Mouse (Mus musculus) Patski (cell line): Measurements from ENCODE around the gene Gm12830. TPM values are rescaled to one million over a fixed set of nuclear protein-coding genes. Genes with fewer than 3 reads are reported as not detected.

Source experiments
- ATAC-seq: fragments of 100-300 bp; one replicate; pipeline ENCODE4 v1.8.0; 2021
- CTCF ChIA-PET: fragments of 350-600 bp; sonication (Branson Sonifier 250); formaldehyde crosslinking; loops from one replicate; lab custom pipeline; 2022; ENCODE audit warnings: inconsistent platforms; lab: Charles Lee
- POLR2A ChIA-PET: fragments of 350-600 bp; sonication (Branson Sonifier 250); formaldehyde crosslinking; loops from one replicate; lab custom pipeline; 2022; ENCODE audit warnings: antibody characterized with exemption, inconsistent platforms; lab: Charles Lee
- DNase-seq: peaks from one replicate; pipeline ENCODE4 v3.0.0-alpha.2; 2011; ENCODE audit warnings: low read depth, low spot score
- H3K27me3 ChIP-seq: fragments of 371-371 bp; one replicate; pipeline ENCODE4 v1.5.1; 2021
- CTCF ChIP-seq: fragments of 100-300 bp; IDR thresholded peaks from one replicate; pipeline ENCODE4 v1.5.1; 2021
- in situ Hi-C: fragments of 300-500 bp; cut with MboI; formaldehyde crosslinking; loops from 3 replicates; pipeline ENCODE4 v1.11.1; 2018; ENCODE audit warnings: low pct_unique_long_range_greater_than_20kb, mixed read lengths
- polyA plus RNA-seq: library from polyadenylated mRNA; unstranded; gene quantifications from one replicate; pipeline ENCODE4 v1.2.3, GENCODE M21; 2021

Gm12830 gene
- not detected for polyA plus RNA-seq

GRCm38 (mm10) chr4:114821567-114822192 is at the start of gene Gm12830:
Gene Gm12830, plus strand, starts transcription at chr4:114821722.
- no peak for ATAC-seq
- peaks cover 5% of the 10 kb centered on the region for H3K27me3 ChIP-seq
- in situ Hi-C loops, result no loop called here
- no peak for DNase-seq
- POLR2A ChIA-PET, result no interaction called here
- TF ChIP-seq CTCF, result no peak
- CTCF ChIA-PET, result no interaction called here

GRCm38 (mm10) chr4:114773316-114773715 is 48.2 kb upstream of the Gm12830 start:
- ATAC-seq (no peak), DNase-seq (no peak)
- no peaks in the 10 kb centered on the region for H3K27me3 ChIP-seq
- ChIA-PET POLR2A (no interaction called here), CTCF (no interaction called here)
- TF ChIP-seq CTCF, result no peak
- in situ Hi-C loops, result no loop called here

GRCm38 (mm10) chr4:114777625-114778202 is 43.8 kb upstream of the Gm12830 start:
- POLR2A ChIA-PET, result no interaction called here

GRCm38 (mm10) chr4:114778716-114779474 is 42.6 kb upstream of the Gm12830 start:
- no peaks in the 10 kb centered on the region for H3K27me3 ChIP-seq
- TF ChIP-seq CTCF, result no peak
- POLR2A ChIA-PET, result no interaction called here
- in situ Hi-C loops, result no loop called here
- DNase-seq (no peak), ATAC-seq (no peak)
- CTCF ChIA-PET, result no interaction called here

More at GRCm38 (mm10) chr4:114777625-114778202, 43.8 kb upstream of the Gm12830 start:
- TF ChIP-seq CTCF, result no peak
- in situ Hi-C loops, result no loop called here
- ATAC-seq, result no peak
- CTCF ChIA-PET, result no interaction called here
- no peak for DNase-seq
- no peaks in the 10 kb centered on the region for H3K27me3 ChIP-seq

DNA sequence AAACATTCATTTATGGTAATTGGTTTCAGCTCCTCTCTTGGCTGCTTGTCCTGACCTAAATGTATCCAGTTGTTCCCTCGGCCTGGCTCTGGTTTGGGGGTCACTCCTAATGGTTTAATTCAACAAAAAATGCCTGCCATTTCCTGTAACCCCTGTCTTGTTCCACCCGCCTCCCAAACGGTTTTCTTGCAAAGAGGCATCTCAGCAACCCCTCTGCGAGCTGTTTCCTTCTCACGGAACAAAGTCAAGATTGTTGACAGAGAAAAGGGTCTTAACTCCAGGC is 42.1 kb upstream of the Gm12830 start:
- no peak for TF ChIP-seq CTCF
- no peak for DNase-seq
- ChIA-PET POLR2A (no interaction called here), CTCF (no interaction called here)
- in situ Hi-C loops, result no loop called here
- no peak for ATAC-seq
- no peaks in the 10 kb centered on the region for H3K27me3 ChIP-seq

DNA sequence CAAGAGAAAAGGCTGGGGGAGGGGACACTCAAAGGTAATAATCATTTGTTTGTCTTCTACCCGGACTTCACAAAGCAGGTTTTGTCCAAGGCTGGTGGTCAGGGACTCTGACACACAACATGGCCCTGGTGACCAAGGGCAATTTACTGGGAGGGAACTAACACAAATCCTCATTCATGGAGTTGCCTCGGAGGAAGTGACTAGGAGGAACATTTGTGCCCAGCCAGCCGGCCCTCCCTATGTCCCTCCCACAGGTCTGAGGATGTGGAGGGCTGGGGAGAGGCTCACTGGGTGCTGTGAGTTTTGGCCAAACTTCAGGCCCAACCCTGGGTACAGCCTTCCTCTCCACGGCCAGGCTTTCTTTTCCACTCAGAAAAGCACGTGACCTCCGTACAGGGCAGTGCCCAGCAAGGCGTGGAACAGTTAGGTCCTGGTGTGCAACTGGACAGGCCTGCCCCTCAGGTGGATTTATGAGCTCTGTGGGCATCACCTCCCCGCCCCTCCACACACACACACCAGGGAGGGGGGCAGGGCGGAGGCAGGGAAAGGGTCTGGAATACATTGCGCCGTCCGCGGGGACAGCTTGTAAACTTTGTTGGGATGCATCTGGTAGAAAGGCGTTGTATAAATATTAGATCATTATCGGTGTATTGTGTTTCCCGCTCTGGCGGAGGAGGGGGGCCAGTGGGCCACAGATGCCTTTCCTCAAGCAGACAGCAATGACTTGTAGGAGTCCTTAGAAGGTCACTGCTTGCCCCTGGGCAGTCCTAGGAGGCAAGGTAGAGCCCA is 41.6 kb upstream of the Gm12830 start:
- POLR2A ChIA-PET, result no interaction called here
- in situ Hi-C loops, result no loop called here
- ATAC-seq, result no peak

DNA sequence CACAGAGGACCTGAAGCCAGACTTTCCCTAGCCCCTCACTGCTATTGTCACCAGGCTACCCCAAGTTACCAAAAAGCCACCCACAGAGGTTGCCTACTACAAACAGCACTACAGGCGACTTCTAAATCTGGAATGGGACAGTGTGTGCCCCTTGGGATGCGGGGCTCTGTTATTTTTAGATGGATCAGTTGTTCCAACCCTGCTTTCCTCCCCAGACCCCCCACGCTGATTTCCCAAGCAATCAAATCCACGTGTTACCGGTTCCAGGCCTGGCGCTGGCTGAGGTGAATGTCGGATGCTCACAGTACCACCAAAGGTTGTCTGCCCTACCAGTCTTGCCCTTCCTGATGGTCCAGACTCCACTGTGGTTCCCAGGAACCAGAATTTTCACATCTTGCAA is 38.7 kb upstream of the Gm12830 start:
- no peaks in the 10 kb centered on the region for H3K27me3 ChIP-seq
- ChIA-PET POLR2A (no interaction called here), CTCF (no interaction called here)
- no peak for ATAC-seq
- in situ Hi-C loops, result no loop called here
- TF ChIP-seq CTCF, result no peak
- no peak for DNase-seq

More for the DNA sequence above, 41.6 kb upstream of the Gm12830 start:
- no peak for TF ChIP-seq CTCF
- DNase-seq, result no peak
- CTCF ChIA-PET, result no interaction called here
- no peaks in the 10 kb centered on the region for H3K27me3 ChIP-seq

DNA sequence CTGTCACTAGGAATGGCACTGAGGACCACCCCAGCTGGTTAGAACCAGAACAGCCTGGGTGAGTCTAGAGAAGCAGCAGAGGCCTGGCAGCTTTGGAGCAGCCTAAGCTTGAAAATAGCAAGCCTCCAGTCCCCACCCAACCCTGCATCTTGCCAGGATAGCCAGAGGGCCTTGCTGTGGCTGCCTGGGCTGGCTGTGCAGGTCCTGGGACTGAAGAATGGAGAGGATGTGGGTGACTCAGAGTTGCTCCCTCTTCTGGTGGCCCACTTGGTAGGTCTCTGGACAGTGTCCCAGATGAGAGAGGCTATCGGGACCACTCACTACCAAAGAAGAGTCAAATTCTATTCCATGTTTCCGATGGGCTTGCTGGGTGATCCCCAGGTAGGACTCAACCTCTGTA is 36.8 kb upstream of the Gm12830 start:
- ChIA-PET POLR2A (no interaction called here), CTCF (no interaction called here)
- in situ Hi-C loops, result no loop called here
- no peak for TF ChIP-seq CTCF
- H3K27me3 ChIP-seq, result no peaks in the 10 kb centered on the region
- DNase-seq, result no peak
- no peak for ATAC-seq

DNA sequence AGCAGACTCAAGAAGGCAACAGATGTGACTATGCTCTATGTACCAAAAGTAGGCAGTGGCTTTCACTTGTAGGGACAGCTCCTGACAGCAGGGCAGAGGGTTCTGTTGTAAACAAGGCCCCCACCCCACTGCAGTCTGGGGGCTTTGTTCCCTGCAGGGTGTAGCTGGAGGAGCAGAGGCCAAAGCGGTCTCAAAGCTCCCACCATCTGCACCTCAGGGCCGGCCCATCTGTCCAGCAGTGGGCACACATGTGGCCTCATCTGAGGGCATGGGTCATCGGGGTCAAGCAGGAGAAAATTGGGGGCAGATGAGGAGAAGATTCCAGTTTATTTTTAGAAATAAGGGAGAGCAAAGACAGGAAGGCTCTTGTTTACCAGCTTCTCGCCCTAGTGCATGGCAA is 32.7 kb upstream of the Gm12830 start:
- in situ Hi-C loops, result no loop called here
- no peak for TF ChIP-seq CTCF
- ATAC-seq, result no peak
- no peak for DNase-seq
- ChIA-PET POLR2A (no interaction called here), CTCF (no interaction called here)
- no peaks in the 10 kb centered on the region for H3K27me3 ChIP-seq

GRCm38 (mm10) chr4:114791650-114792049 is 29.9 kb upstream of the Gm12830 start:
- TF ChIP-seq CTCF, result no peak
- ChIA-PET POLR2A (no interaction called here), CTCF (no interaction called here)
- ATAC-seq (no peak), DNase-seq (no peak)
- no peaks in the 10 kb centered on the region for H3K27me3 ChIP-seq
- in situ Hi-C loops, result loop anchor here (10.0 kb wide), 1 partner anchor 153 kb away; no protein-coding TSS in a partner anchor
